Mouse (Mus musculus) liver, embryonic 13.5 days (tissue): ENCODE results near the gene L3mbtl1. TPM values are rescaled to one million over a fixed set of nuclear protein-coding genes. Genes with fewer than 3 reads are reported as not detected.

ENCODE experiments used
- ATAC-seq: fragments of 200-750 bp; cut with Nextera tagmentation; 2 replicates; pipeline ENCODE4 v1.8.0; 2017; ENCODE audit warnings: low read depth, mild to moderate bottlenecking, moderate number of reproducible peaks, moderate library complexity
- DNase-seq: peaks from one replicate; pipeline ENCODE4 v3.0.0; 2022
- H3K27ac ChIP-seq: fragments of 300-500 bp; sonication (generic); 2 replicates; pipeline ENCODE4 v1.5.1; 2015; ENCODE audit warnings: moderate library complexity, mild to moderate bottlenecking, inconsistent platforms
- H3K27me3 ChIP-seq: fragments of 300-500 bp; sonication (generic); 2 replicates; pipeline ENCODE4 v1.6.1; 2015; ENCODE audit warnings: mild to moderate bottlenecking, inconsistent platforms
- H3K36me3 ChIP-seq: fragments of 300-500 bp; sonication (generic); 2 replicates; pipeline ENCODE4 v1.6.1; 2015; ENCODE audit warnings: mild to moderate bottlenecking, inconsistent platforms
- H3K4me1 ChIP-seq: fragments of 300-500 bp; sonication (generic); replicated peaks from 2 replicates; pipeline ENCODE4 v1.6.1; 2015; ENCODE audit warnings: inconsistent platforms
- H3K4me2 ChIP-seq: fragments of 300-500 bp; sonication (generic); 2 replicates; pipeline ENCODE4 v1.6.1; 2015; ENCODE audit warnings: inconsistent platforms, mild to moderate bottlenecking, moderate library complexity
- H3K4me3 ChIP-seq: fragments of 300-500 bp; sonication (generic); replicated peaks from 2 replicates; pipeline ENCODE4 v1.5.1; 2015; ENCODE audit warnings: mild to moderate bottlenecking, inconsistent platforms
- H3K9ac ChIP-seq: fragments of 300-500 bp; sonication (generic); 2 replicates; pipeline ENCODE4 v1.6.1; 2015; ENCODE audit warnings: mild to moderate bottlenecking, inconsistent platforms
- H3K9me3 ChIP-seq: fragments of 300-500 bp; sonication (generic); replicated peaks from 2 replicates; pipeline ENCODE4 v1.6.1; 2016; ENCODE audit warnings: inconsistent platforms
- WGBS: fragments of 180-500 bp; shearing (Covaris S2); methylation state at CpG from one replicate; pipeline ENCODE4 v1.1.7; 2015; ENCODE audit not compliant: insufficient replicate concordance; 5-methylcytosine and 5-hydroxymethylcytosine counted together
- polyA plus RNA-seq: library from polyadenylated mRNA; unstranded; fragments of >200 nt; fragmentation: Nextera tagmentation; extraction: Ambion mirVana; gene quantifications from 2 replicates; pipeline ENCODE4 v1.2.1, GENCODE M21; 2015

L3mbtl1 gene
- polyA plus RNA-seq, 1 experiment from 2014 or later = 0.03 TPM

GRCm38 (mm10) chr2:162924126-162924525 is 19.1 kb upstream of the L3mbtl1 start:
- no peak for ATAC-seq
- no peak overlapping the region for H3K4me3 ChIP-seq
- no peak overlapping the region for H3K4me2 ChIP-seq
- DNase-seq = no peak
- H3K9ac ChIP-seq = no peak overlapping the region
- H3K27me3 ChIP-seq = no peaks in the 10 kb centered on the region
- H3K36me3 ChIP-seq = no peaks in the 10 kb centered on the region
- 66% methylated on average over 5 of the region's 5 CpGs for WGBS
- 0 out of 2 replicates have a peak, but pooled peaks cover 4% of the 10 kb centered on the region for H3K9me3 ChIP-seq
- H3K27ac ChIP-seq = no peak overlapping the region
- H3K4me1 ChIP-seq = peaks cover 11% of the 10 kb centered on the region

GRCm38 (mm10) chr2:162927918-162928585 is 15.2 kb upstream of the L3mbtl1 start:
- peaks cover 32% of the 10 kb centered on the region for H3K4me1 ChIP-seq
- peaks cover 6% of the 10 kb centered on the region for H3K36me3 ChIP-seq
- no peak overlapping the region for H3K4me3 ChIP-seq
- no peak overlapping the region for H3K4me2 ChIP-seq
- no peak overlapping the region for H3K27ac ChIP-seq
- DNase-seq (no peak), ATAC-seq (no peak)
- 0 out of 2 replicates have a peak, but pooled peaks cover 4% of the 10 kb centered on the region for H3K9me3 ChIP-seq
- no peak overlapping the region for H3K9ac ChIP-seq
- no peaks in the 10 kb centered on the region for H3K27me3 ChIP-seq
- WGBS = 36% methylated on average over 3 of the region's 3 CpGs

GRCm38 (mm10) chr2:162929704-162930103 is 13.6 kb upstream of the L3mbtl1 start:
- WGBS = 66% methylated on average over 3 of the region's 3 CpGs
- peak overlapping the region; percentile 82 for H3K4me2 ChIP-seq
- peaks cover 22% of the 10 kb centered on the region for H3K36me3 ChIP-seq
- H3K9ac ChIP-seq = peak overlapping the region; percentile 99; the same call in 1 of the 2 replicates
- no peaks in the 10 kb centered on the region for H3K27me3 ChIP-seq
- no peak overlapping the region for H3K27ac ChIP-seq
- peaks cover 45% of the 10 kb centered on the region for H3K4me1 ChIP-seq
- 0 out of 2 replicates have a peak, but pooled peaks cover 4% of the 10 kb centered on the region for H3K9me3 ChIP-seq
- H3K4me3 ChIP-seq = 0 out of 2 replicates have a peak overlapping the region, but pooled peaks have one; percentile 98
- DNase-seq (no peak), ATAC-seq (no peak)

GRCm38 (mm10) chr2:162930516-162931122 is 12.7 kb upstream of the L3mbtl1 start:
- peak; percentile 4; the same call in 1 of the 2 replicates for ATAC-seq
- DNase-seq = no peak
- 1% methylated on average over 18 of the region's 18 CpGs for WGBS

GRCm38 (mm10) chr2:162931123-162931673 is 12.1 kb upstream of the L3mbtl1 start, which contains the start of gene Srsf6:
Gene Srsf6 (plus strand): TSS chr2:162931528.
- peak; percentile 91 for ATAC-seq

More at GRCm38 (mm10) chr2:162930516-162931122, 12.7 kb upstream of the L3mbtl1 start:
- peaks cover 45% of the 10 kb centered on the region for H3K4me1 ChIP-seq
- peak overlapping the region; percentile 82 for H3K4me2 ChIP-seq
- peak overlapping the region; percentile 98 for H3K4me3 ChIP-seq
- H3K36me3 ChIP-seq = peaks cover 31% of the 10 kb centered on the region
- H3K27ac ChIP-seq = peak overlapping the region; percentile 93
- peak overlapping the region; percentile 99 for H3K9ac ChIP-seq
- H3K27me3 ChIP-seq = no peaks in the 10 kb centered on the region
- 0 out of 2 replicates have a peak, but pooled peaks cover 4% of the 10 kb centered on the region for H3K9me3 ChIP-seq

GRCm38 (mm10) chr2:162931674-162932650 is 11.3 kb upstream of the L3mbtl1 start:
- peak overlapping the region; percentile 98 for H3K4me3 ChIP-seq
- under 1% methylated on average over 94 of the region's 103 CpGs for WGBS
- peaks cover 44% of the 10 kb centered on the region for H3K36me3 ChIP-seq
- peak overlapping the region; percentile 82 for H3K4me2 ChIP-seq
- H3K9ac ChIP-seq = peak overlapping the region; percentile 99
- DNase-seq (peak; percentile 57), ATAC-seq (peak; percentile 62)
- H3K4me1 ChIP-seq = peaks cover 50% of the 10 kb centered on the region
- no peaks in the 10 kb centered on the region for H3K9me3 ChIP-seq
- no peaks in the 10 kb centered on the region for H3K27me3 ChIP-seq
- peak overlapping the region; percentile 93 for H3K27ac ChIP-seq

More at GRCm38 (mm10) chr2:162931123-162931673, 12.1 kb upstream of the L3mbtl1 start, which contains the start of gene Srsf6:
- 0% methylated on average over 68 of the region's 68 CpGs for WGBS
- no peaks in the 10 kb centered on the region for H3K27me3 ChIP-seq
- peak within 1 kb of the TSS; percentile 93 for H3K27ac ChIP-seq
- H3K4me3 ChIP-seq = peak within 1 kb of the TSS; percentile 98
- 0 out of 2 replicates have a peak, but pooled peaks cover 4% of the 10 kb centered on the region for H3K9me3 ChIP-seq
- peaks cover 37% of the 10 kb centered on the region for H3K36me3 ChIP-seq
- peaks cover 45% of the 10 kb centered on the region for H3K4me1 ChIP-seq
- peak; percentile 79 for DNase-seq
- H3K4me2 ChIP-seq = peak within 1 kb of the TSS; percentile 82
- H3K9ac ChIP-seq = peak within 1 kb of the TSS; percentile 99

GRCm38 (mm10) chr2:162932706-162933105 is 10.6 kb upstream of the L3mbtl1 start:
- peak overlapping the region; percentile 93 for H3K27ac ChIP-seq

GRCm38 (mm10) chr2:162934421-162934820 is 8.9 kb upstream of the L3mbtl1 start:
- no peak for ATAC-seq
- no peak overlapping the region for H3K9ac ChIP-seq
- H3K36me3 ChIP-seq = peaks cover 67% of the 10 kb centered on the region
- H3K4me1 ChIP-seq = peaks cover 37% of the 10 kb centered on the region
- WGBS = 89% methylated on average over 19 of the region's 19 CpGs
- no peak overlapping the region for H3K4me3 ChIP-seq
- no peaks in the 10 kb centered on the region for H3K27me3 ChIP-seq
- DNase-seq = no peak
- no peak overlapping the region for H3K27ac ChIP-seq
- H3K9me3 ChIP-seq = no peaks in the 10 kb centered on the region
- H3K4me2 ChIP-seq = no peak overlapping the region

More at GRCm38 (mm10) chr2:162932706-162933105, 10.6 kb upstream of the L3mbtl1 start:
- no peaks in the 10 kb centered on the region for H3K27me3 ChIP-seq
- no peaks in the 10 kb centered on the region for H3K9me3 ChIP-seq
- no peak for DNase-seq
- peak overlapping the region; percentile 98 for H3K4me3 ChIP-seq
- ATAC-seq = no peak
- peaks cover 51% of the 10 kb centered on the region for H3K36me3 ChIP-seq
- peak overlapping the region; percentile 99 for H3K9ac ChIP-seq
- peak overlapping the region; percentile 82 for H3K4me2 ChIP-seq
- 51% methylated on average over 4 of the region's 4 CpGs for WGBS
- peaks cover 49% of the 10 kb centered on the region for H3K4me1 ChIP-seq

GRCm38 (mm10) chr2:162935700-162936099 is 7.6 kb upstream of the L3mbtl1 start:
- WGBS = 93% methylated on average over 3 of the region's 3 CpGs
- peaks cover 78% of the 10 kb centered on the region for H3K36me3 ChIP-seq
- H3K9me3 ChIP-seq = no peaks in the 10 kb centered on the region
- peaks cover 25% of the 10 kb centered on the region for H3K4me1 ChIP-seq
- H3K4me3 ChIP-seq = no peak overlapping the region
- no peak for DNase-seq
- H3K27ac ChIP-seq = no peak overlapping the region
- H3K4me2 ChIP-seq = no peak overlapping the region
- no peak overlapping the region for H3K9ac ChIP-seq
- no peaks in the 10 kb centered on the region for H3K27me3 ChIP-seq
- ATAC-seq = no peak

GRCm38 (mm10) chr2:162939562-162939961 is 3.7 kb upstream of the L3mbtl1 start:
- Histone ChIP-seq H3K4me3 (no peak overlapping the region), H3K27ac (no peak overlapping the region), H3K9me3 (no peaks in the 10 kb centered on the region), H3K9ac (no peak overlapping the region), H3K36me3 (peaks cover 58% of the 10 kb centered on the region), H3K4me1 (peaks cover 18% of the 10 kb centered on the region), H3K4me2 (no peak overlapping the region), H3K27me3 (peaks cover 35% of the 10 kb centered on the region)
- DNase-seq (no peak), ATAC-seq (no peak)
- WGBS = 50% methylated on average over 1 of the region's 1 CpGs
